ENCODE assay signal across 11 mouse cellular contexts in genomic region chr12:100278358-100278757, GRCm38 (mm10).
A peak's percentile ranks its signal among the peaks of the same experiment; 100 is the strongest.
DNase-seq lines count a peak whose midpoint lies in the region; ATAC-seq and TF ChIP-seq lines count a peak whose summit lies in the region.
"Had no signal": no experiment of that assay in that cellular context is flagged by ENCODE, and none has a peak within 500 bp of the region (broad histone marks: within the 10 kb centered on the region; RNA-seq: fewer than 3 reads in every experiment).

No protein-coding gene starts in this region.

- no peak overlapping the region for H3K4me3 ChIP-seq in hindbrain, embryonic 12.5 days
- no peak overlapping the region for H3K4me3 ChIP-seq in hindbrain, embryonic 14.5 days (replicated peaks; ENCODE audit: low read length)
- no peak overlapping the region for H3K4me3 ChIP-seq in midbrain, embryonic 14.5 days (replicated peaks; ENCODE audit: low read depth, low read length)
- no peak overlapping the region for H3K4me3 ChIP-seq in midbrain, embryonic 11.5 days (ENCODE audit: low read depth, low read length)

- no peaks in the 10 kb centered on the region for H3K36me3 ChIP-seq in hindbrain, embryonic 12.5 days
- H3K36me3 ChIP-seq in hindbrain, embryonic 14.5 days (replicated peaks; ENCODE audit: control insufficient read depth, insufficient read depth): no peaks in the 10 kb centered on the region
- H3K36me3 ChIP-seq in midbrain, embryonic 14.5 days (ENCODE audit: control insufficient read depth, insufficient read depth, low read length): no peaks in the 10 kb centered on the region
- no peaks in the 10 kb centered on the region for H3K36me3 ChIP-seq in midbrain, embryonic 11.5 days (ENCODE audit: control insufficient read depth, insufficient read depth, low read length)

- H3K27ac ChIP-seq in hindbrain, embryonic 12.5 days: 0 out of 2 replicates have a peak overlapping the region, but pooled peaks have one; percentile 2
- H3K27ac ChIP-seq in hindbrain, embryonic 14.5 days: no peak overlapping the region
- no peak overlapping the region for H3K27ac ChIP-seq in midbrain, embryonic 14.5 days (replicated peaks; ENCODE audit: low read depth, low read length)
- no peak overlapping the region for H3K27ac ChIP-seq in midbrain, embryonic 11.5 days (ENCODE audit: low read depth, low read length)
- H3K27ac ChIP-seq: liver, embryonic 14.5 days had no signal

- no peak for TF ChIP-seq POLR2A in brain, embryonic 14.5 days (IDR thresholded peaks at IDR 0.05; ENCODE audit: borderline replicate concordance, extremely low read depth, insufficient read depth, insufficient read length, poor library complexity, severe bottlenecking)

- no peak for TF ChIP-seq CTCF in brain, embryonic 14.5 days (IDR thresholded peaks at IDR 0.05; ENCODE audit: borderline replicate concordance, extremely low read depth, insufficient read depth, insufficient read length)

- H3K9me3 ChIP-seq in hindbrain, embryonic 12.5 days (replicated peaks): no peaks in the 10 kb centered on the region
- H3K9me3 ChIP-seq in hindbrain, embryonic 14.5 days (ENCODE audit: control insufficient read depth, low read length): no peaks in the 10 kb centered on the region
- no peaks in the 10 kb centered on the region for H3K9me3 ChIP-seq in midbrain, embryonic 14.5 days (ENCODE audit: control insufficient read depth, low read length)
- no peaks in the 10 kb centered on the region for H3K9me3 ChIP-seq in midbrain, embryonic 11.5 days (ENCODE audit: control insufficient read depth, low read length)

- H3K4me1 ChIP-seq in hindbrain, embryonic 12.5 days: peaks cover 50% of the 10 kb centered on the region
- peaks cover 33% of the 10 kb centered on the region for H3K4me1 ChIP-seq in hindbrain, embryonic 14.5 days (replicated peaks; ENCODE audit: control insufficient read depth, insufficient read depth, low read length)
- H3K4me1 ChIP-seq in midbrain, embryonic 14.5 days (ENCODE audit: control insufficient read depth, insufficient read depth, low read length): peaks cover 23% of the 10 kb centered on the region
- H3K4me1 ChIP-seq in midbrain, embryonic 11.5 days (ENCODE audit: control insufficient read depth, insufficient read depth, low read length): peaks cover 24% of the 10 kb centered on the region

- no peak overlapping the region for H3K4me2 ChIP-seq in hindbrain, embryonic 12.5 days (replicated peaks)
- no peak overlapping the region for H3K4me2 ChIP-seq in hindbrain, embryonic 14.5 days (replicated peaks)
- H3K4me2 ChIP-seq in midbrain, embryonic 14.5 days (ENCODE audit: low read length): no peak overlapping the region
- H3K4me2 ChIP-seq in midbrain, embryonic 11.5 days: no peak overlapping the region

- no peaks in the 10 kb centered on the region for H3K27me3 ChIP-seq in hindbrain, embryonic 12.5 days
- H3K27me3 ChIP-seq in hindbrain, embryonic 14.5 days (ENCODE audit: control insufficient read depth, insufficient read depth, low read length): no peaks in the 10 kb centered on the region
- H3K27me3 ChIP-seq in midbrain, embryonic 14.5 days (ENCODE audit: control insufficient read depth, insufficient read depth, low read length): no peaks in the 10 kb centered on the region
- H3K27me3 ChIP-seq in midbrain, embryonic 11.5 days (ENCODE audit: control insufficient read depth, insufficient read depth, low read length): no peaks in the 10 kb centered on the region

- H3K9ac ChIP-seq in hindbrain, embryonic 12.5 days: no peak overlapping the region
- H3K9ac ChIP-seq in hindbrain, embryonic 14.5 days: no peak overlapping the region
- no peak overlapping the region for H3K9ac ChIP-seq in midbrain, embryonic 14.5 days (replicated peaks; ENCODE audit: low read length)
- H3K9ac ChIP-seq in midbrain, embryonic 11.5 days (ENCODE audit: low read length): no peak overlapping the region
- H3K9ac ChIP-seq: liver, embryonic 14.5 days had no signal

- no peak for DNase-seq in hindbrain, embryonic 14.5 days (ENCODE audit: low spot score)
- DNase-seq in midbrain, embryonic 14.5 days: peak; percentile 35
- DNase-seq in midbrain, embryonic 11.5 days (ENCODE audit: low spot score, missing footprints): no peak
- DNase-seq in brain, embryonic 14.5 days (ENCODE audit: low read depth): peak; percentile 40
- DNase-seq in cerebellum, postnatal 36 days: no peak
- DNase-seq: cerebellum, adult 2 months; gastrocnemius, postnatal 25 days; lung, postnatal 4 days had no signal

- ATAC-seq in hindbrain, embryonic 12.5 days (ENCODE audit: low FRiP score): no peak
- ATAC-seq in hindbrain, embryonic 14.5 days (ENCODE audit: low FRiP score): no peak
- no peak for ATAC-seq in midbrain, embryonic 14.5 days (ENCODE audit: low FRiP score, low TSS enrichment)
- ATAC-seq in midbrain, embryonic 11.5 days (ENCODE audit: low FRiP score): no peak
- ATAC-seq in megakaryocyte progenitor cell, adult 5-6 weeks (replicated peaks; ENCODE audit: poor library complexity): peak; percentile 24; the same call in 1 of the 2 replicates

- 48% methylated on average over 8 of the region's 8 CpGs for WGBS in hindbrain, embryonic 12.5 days
- WGBS in hindbrain, embryonic 14.5 days: 46% methylated on average over 8 of the region's 8 CpGs
- WGBS in midbrain, embryonic 14.5 days: 46% methylated on average over 8 of the region's 8 CpGs
- WGBS in midbrain, embryonic 11.5 days: 53% methylated on average over 8 of the region's 8 CpGs

Comparison
In these comparisons a context has a peak if more than half of its experiments do, and no peak if none do; other contexts are left out.
1. DNase-seq: peak in midbrain, embryonic 14.5 days (single experiment) and brain, embryonic 14.5 days (single experiment); none in hindbrain, embryonic 14.5 days (single experiment), midbrain, embryonic 11.5 days (single experiment) and cerebellum, postnatal 36 days (0 of 2).